14 mouse cellular contexts compared by ENCODE assay signal in the genomic region with DNA sequence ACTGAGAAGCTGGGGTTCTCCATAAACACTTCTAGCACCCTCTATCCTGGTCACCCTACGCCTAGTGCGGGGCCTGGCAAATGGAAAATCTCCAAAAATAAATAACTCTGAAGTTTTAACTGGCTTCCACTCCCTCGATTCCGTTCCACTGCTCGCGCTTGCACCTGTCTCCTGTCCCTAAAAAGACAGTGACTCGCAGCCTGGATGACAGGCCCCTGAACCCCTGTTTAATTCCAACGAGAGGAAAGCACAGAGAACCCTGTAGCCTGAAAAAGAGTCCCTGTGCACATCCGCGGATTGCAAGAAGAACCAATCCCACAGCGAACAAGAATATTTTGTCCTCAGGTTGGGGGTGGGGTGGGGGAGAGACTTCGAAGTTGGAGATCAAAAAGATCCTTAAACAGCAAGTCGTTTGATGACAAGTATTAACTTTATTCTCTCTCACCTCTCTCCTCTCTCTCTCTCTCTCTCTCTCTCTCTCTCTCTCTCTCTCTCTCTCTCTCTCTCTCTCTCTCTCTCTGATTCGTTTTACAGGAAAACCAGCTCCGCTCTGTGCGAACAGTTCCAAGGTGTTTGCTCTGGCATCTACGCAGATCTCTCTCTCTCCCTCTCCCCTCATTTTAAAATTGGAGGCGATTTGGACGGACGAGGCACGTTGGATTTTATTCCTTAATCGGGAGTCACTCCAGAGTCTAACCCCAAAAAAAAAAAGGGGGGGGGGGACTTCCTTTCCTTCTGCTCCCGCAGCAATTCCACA. TPM values are rescaled to one million over a fixed set of nuclear protein-coding genes. Genes with fewer than 3 reads are reported as not detected.
DNase-seq lines count a peak whose midpoint lies in the region; ATAC-seq lines count a peak whose summit lies in the region.
"Had no signal": no experiment of that assay in that cellular context is flagged by ENCODE, and none has a peak within 500 bp of the region (broad histone marks: within the 10 kb centered on the region; RNA-seq: fewer than 3 reads in every experiment).

No protein-coding gene starts in this region.

- no peak for ATAC-seq in hindbrain, embryonic 14.5 days (ENCODE audit: low FRiP score)
- ATAC-seq in midbrain, embryonic 13.5 days = no peak
- no peak for ATAC-seq in midbrain, embryonic 15.5 days (replicated peaks)
- ATAC-seq in embryonic facial prominence, embryonic 14.5 days (ENCODE audit: low read depth) = no peak
- ATAC-seq: forebrain, embryonic 13.5 days had no signal

- 2% methylated on average over 23 of the region's 23 CpGs for WGBS in hindbrain, embryonic 10.5 days
- 2% methylated on average over 22 of the region's 23 CpGs for WGBS in hindbrain, embryonic 14.5 days
- 2% methylated on average over 23 of the region's 23 CpGs for WGBS in midbrain, embryonic 13.5 days
- WGBS in midbrain, embryonic 15.5 days = 2% methylated on average over 23 of the region's 23 CpGs
- WGBS in embryonic facial prominence, embryonic 14.5 days = 3% methylated on average over 23 of the region's 23 CpGs

- peak; percentile 50 for DNase-seq in hindbrain, embryonic 10.5 days (ENCODE audit: low spot score)
- DNase-seq in hindbrain, embryonic 14.5 days (ENCODE audit: low spot score) = no peak
- DNase-seq in embryonic facial prominence, embryonic 14.5 days (ENCODE audit: low spot score) = no peak
- peak; percentile 48 for DNase-seq in retina, postnatal 1 day
- no peak for DNase-seq in urinary bladder, postnatal 4 days (ENCODE audit: low spot score in 2 of 2)
- no peak for DNase-seq in spleen, postnatal 36 days (ENCODE audit: low spot score in 2 of 2)
- DNase-seq: kidney, adult 18-20 months; lung, postnatal 14 days had no signal

- H3K9ac ChIP-seq in hindbrain, embryonic 14.5 days = no peak overlapping the region
- no peak overlapping the region for H3K9ac ChIP-seq in midbrain, embryonic 13.5 days (replicated peaks)
- H3K9ac ChIP-seq in midbrain, embryonic 15.5 days = no peak overlapping the region
- H3K9ac ChIP-seq in embryonic facial prominence, embryonic 14.5 days (ENCODE audit: low read depth, low read length) = no peak overlapping the region
- H3K9ac ChIP-seq: forebrain, embryonic 13.5 days; liver, embryonic 15.5 days had no signal

- peaks cover 8% of the 10 kb centered on the region; the same call in 1 of the 2 replicates for H3K4me1 ChIP-seq in hindbrain, embryonic 10.5 days (replicated peaks)
- no peaks in the 10 kb centered on the region for H3K4me1 ChIP-seq in hindbrain, embryonic 14.5 days (replicated peaks; ENCODE audit: control insufficient read depth, insufficient read depth, low read length)
- H3K4me1 ChIP-seq in midbrain, embryonic 13.5 days (replicated peaks) = peaks cover 4% of the 10 kb centered on the region; the same call in 1 of the 2 replicates
- H3K4me1 ChIP-seq in midbrain, embryonic 15.5 days = no peaks in the 10 kb centered on the region
- no peaks in the 10 kb centered on the region for H3K4me1 ChIP-seq in embryonic facial prominence, embryonic 14.5 days (ENCODE audit: control insufficient read depth, insufficient read depth, low read length)
- H3K4me1 ChIP-seq: liver, embryonic 15.5 days had no signal

- no peaks in the 10 kb centered on the region for H3K9me3 ChIP-seq in hindbrain, embryonic 10.5 days
- no peaks in the 10 kb centered on the region for H3K9me3 ChIP-seq in hindbrain, embryonic 14.5 days (ENCODE audit: control insufficient read depth, low read length)
- H3K9me3 ChIP-seq in midbrain, embryonic 13.5 days = no peaks in the 10 kb centered on the region
- no peaks in the 10 kb centered on the region for H3K9me3 ChIP-seq in midbrain, embryonic 15.5 days
- H3K9me3 ChIP-seq in embryonic facial prominence, embryonic 14.5 days (ENCODE audit: control insufficient read depth, low read length) = no peaks in the 10 kb centered on the region
- H3K9me3 ChIP-seq: forebrain, embryonic 13.5 days; liver, embryonic 15.5 days had no signal

- H3K27ac ChIP-seq in hindbrain, embryonic 10.5 days = no peak overlapping the region
- no peak overlapping the region for H3K27ac ChIP-seq in hindbrain, embryonic 14.5 days
- H3K27ac ChIP-seq in midbrain, embryonic 13.5 days = no peak overlapping the region
- no peak overlapping the region for H3K27ac ChIP-seq in midbrain, embryonic 15.5 days
- no peak overlapping the region for H3K27ac ChIP-seq in embryonic facial prominence, embryonic 14.5 days (replicated peaks; ENCODE audit: low read depth, low read length)
- H3K27ac ChIP-seq: forebrain, embryonic 13.5 days; liver, embryonic 15.5 days had no signal

- no peak overlapping the region for H3K4me3 ChIP-seq in hindbrain, embryonic 10.5 days
- no peak overlapping the region for H3K4me3 ChIP-seq in hindbrain, embryonic 14.5 days (replicated peaks; ENCODE audit: low read length)
- no peak overlapping the region for H3K4me3 ChIP-seq in midbrain, embryonic 13.5 days (replicated peaks)
- no peak overlapping the region for H3K4me3 ChIP-seq in midbrain, embryonic 15.5 days
- peak overlapping the region; percentile 10; the same call in 1 of the 2 replicates for H3K4me3 ChIP-seq in embryonic facial prominence, embryonic 14.5 days (ENCODE audit: low read depth, low read length)
- H3K4me3 ChIP-seq: forebrain, embryonic 13.5 days; liver, embryonic 15.5 days had no signal

- H3K27me3 ChIP-seq in hindbrain, embryonic 10.5 days (ENCODE audit: insufficient read depth, poor library complexity, severe bottlenecking) = peaks cover 98% of the 10 kb centered on the region
- H3K27me3 ChIP-seq in hindbrain, embryonic 14.5 days (ENCODE audit: control insufficient read depth, insufficient read depth, low read length) = peaks cover 97% of the 10 kb centered on the region
- peaks cover 95% of the 10 kb centered on the region for H3K27me3 ChIP-seq in midbrain, embryonic 13.5 days
- H3K27me3 ChIP-seq in midbrain, embryonic 15.5 days (replicated peaks) = peaks cover 89% of the 10 kb centered on the region
- H3K27me3 ChIP-seq in embryonic facial prominence, embryonic 14.5 days (replicated peaks; ENCODE audit: control insufficient read depth, insufficient read depth, low read length) = peaks cover 90% of the 10 kb centered on the region

- no peaks in the 10 kb centered on the region for H3K36me3 ChIP-seq in hindbrain, embryonic 10.5 days
- no peaks in the 10 kb centered on the region for H3K36me3 ChIP-seq in hindbrain, embryonic 14.5 days (replicated peaks; ENCODE audit: control insufficient read depth, insufficient read depth)
- H3K36me3 ChIP-seq in midbrain, embryonic 13.5 days = no peaks in the 10 kb centered on the region
- H3K36me3 ChIP-seq in midbrain, embryonic 15.5 days (replicated peaks) = no peaks in the 10 kb centered on the region
- H3K36me3 ChIP-seq in embryonic facial prominence, embryonic 14.5 days (ENCODE audit: control insufficient read depth, insufficient read depth, low read length) = no peaks in the 10 kb centered on the region
- H3K36me3 ChIP-seq: G1E; liver, embryonic 15.5 days had no signal

- no peak overlapping the region for H3K4me2 ChIP-seq in hindbrain, embryonic 14.5 days (replicated peaks)
- peak overlapping the region; percentile 3; the same call in 1 of the 2 replicates for H3K4me2 ChIP-seq in midbrain, embryonic 13.5 days (replicated peaks)
- H3K4me2 ChIP-seq in midbrain, embryonic 15.5 days = no peak overlapping the region
- H3K4me2 ChIP-seq in embryonic facial prominence, embryonic 14.5 days (ENCODE audit: low read depth, low read length) = peak overlapping the region; percentile 39
- H3K4me2 ChIP-seq: forebrain, embryonic 13.5 days; liver, embryonic 15.5 days had no signal

RNA-seq across cellular contexts. Expression of gene Sim2, which starts 6.2 kb away (rescaled TPM):
- polyA plus RNA-seq in hindbrain, embryonic 10.5 days (2016; fragmentation: Nextera tagmentation; extraction: Ambion mirVana) = 0.25 and 0.27 TPM in 2 replicates
- 0.04 and 0.25 TPM in 2 replicates for polyA plus RNA-seq in hindbrain, embryonic 14.5 days (2014; fragmentation: Nextera tagmentation; extraction: Ambion mirVana)
- polyA plus RNA-seq in midbrain, embryonic 13.5 days (2015; fragmentation: Nextera tagmentation; extraction: Ambion mirVana) = 0.24 and 0.44 TPM in 2 replicates
- 0.06 and 0.25 TPM in 2 replicates for polyA plus RNA-seq in midbrain, embryonic 15.5 days (2015; fragmentation: Nextera tagmentation; extraction: Ambion mirVana)
- polyA plus RNA-seq in embryonic facial prominence, embryonic 14.5 days (2014; fragmentation: Nextera tagmentation; extraction: Ambion mirVana) = 3.3 and 3.6 TPM in 2 replicates
- polyA plus RNA-seq: G1E; liver, embryonic 15.5 days; spleen, adult 2 months had no signal

Comparison
In these comparisons a context has a peak if more than half of its experiments do, and no peak if none do; other contexts are left out.
1. DNase-seq: peak in hindbrain, embryonic 10.5 days (single experiment) and retina, postnatal 1 day (single experiment); none in hindbrain, embryonic 14.5 days (single experiment), embryonic facial prominence, embryonic 14.5 days (single experiment), urinary bladder, postnatal 4 days (0 of 2) and spleen, postnatal 36 days (0 of 2).
2. H3K4me2 ChIP-seq: peak in midbrain, embryonic 13.5 days (single experiment) and embryonic facial prominence, embryonic 14.5 days (single experiment); none in hindbrain, embryonic 14.5 days (single experiment) and midbrain, embryonic 15.5 days (single experiment).